Mouse (Mus musculus) spleen, adult 2 months (tissue): Measurements from ENCODE around the gene Rbpjl.

ENCODE experiments used
- CTCF ChIP-seq: fragments of 200-500 bp; IDR thresholded peaks from 2 replicates; pipeline ENCODE4 v1.5.1; 2011; ENCODE audit warnings: mild to moderate bottlenecking, inconsistent platforms; ENCODE audit not compliant: insufficient read depth, insufficient read length, insufficient replicate concordance; ENCODE audit errors: extremely low read depth
- POLR2A ChIP-seq: fragments of 200-500 bp; IDR thresholded peaks from 2 replicates; pipeline ENCODE4 v1.6.1; 2011; ENCODE audit warnings: low read depth, low read length, inconsistent platforms

GRCm38 (mm10) chr2:164368620-164369105, 34.3 kb upstream of the Rbpjl start:
- no peak for TF ChIP-seq POLR2A
- TF ChIP-seq CTCF: no peak
